In genomic region chr11:20794913-20795254, GRCm38 (mm10) we compare ENCODE assay signal across 8 mouse cellular contexts. TPM values are rescaled to one million over a fixed set of nuclear protein-coding genes. Genes with fewer than 3 reads are reported as not detected.
A peak's percentile ranks its signal among the peaks of the same experiment; 100 is the strongest.
DNase-seq lines count a peak whose midpoint lies in the region; ATAC-seq lines count a peak whose summit lies in the region.
"Had no signal": no experiment of that assay in that cellular context is flagged by ENCODE, and none has a peak within 500 bp of the region (broad histone marks: within the 10 kb centered on the region; RNA-seq: fewer than 3 reads in every experiment).

No protein-coding gene starts in this region.

- no peak overlapping the region for H3K27ac ChIP-seq in liver, embryonic 11.5 days (ENCODE audit: low read depth, low read length)
- H3K27ac ChIP-seq in embryonic facial prominence, embryonic 13.5 days = no peak overlapping the region
- no peak overlapping the region for H3K27ac ChIP-seq in forebrain, embryonic 16.5 days (ENCODE audit: low read length)
- H3K27ac ChIP-seq in midbrain, embryonic 16.5 days (ENCODE audit: low read length) = no peak overlapping the region
- H3K27ac ChIP-seq: gastrocnemius, adult 2 months had no signal

- 54% methylated on average over 11 of the region's 11 CpGs for WGBS in liver, embryonic 11.5 days
- 49% methylated on average over 11 of the region's 11 CpGs for WGBS in embryonic facial prominence, embryonic 13.5 days
- WGBS in forebrain, embryonic 16.5 days = 57% methylated on average over 11 of the region's 11 CpGs
- WGBS in midbrain, embryonic 16.5 days = 46% methylated on average over 11 of the region's 11 CpGs

- no peak for DNase-seq in liver, embryonic 11.5 days (ENCODE audit: low spot score)
- no peak for DNase-seq in liver
- DNase-seq in urinary bladder, adult 2 months (ENCODE audit: low spot score) = no peak
- DNase-seq in layer of hippocampus, adult 9-11 months = no peak

- H3K36me3 ChIP-seq in liver, embryonic 11.5 days (ENCODE audit: control insufficient read depth, insufficient read depth, low read length) = no peaks in the 10 kb centered on the region
- no peaks in the 10 kb centered on the region for H3K36me3 ChIP-seq in embryonic facial prominence, embryonic 13.5 days
- H3K36me3 ChIP-seq in forebrain, embryonic 16.5 days (ENCODE audit: control insufficient read depth, insufficient read depth) = no peaks in the 10 kb centered on the region
- no peaks in the 10 kb centered on the region for H3K36me3 ChIP-seq in midbrain, embryonic 16.5 days (ENCODE audit: control insufficient read depth, insufficient read depth, low read length)

- peak; percentile 30 for ATAC-seq in liver, embryonic 11.5 days (replicated peaks; ENCODE audit: low FRiP score)
- no peak for ATAC-seq in embryonic facial prominence, embryonic 13.5 days (ENCODE audit: insufficient number of reproducible peaks, insufficient read depth, low FRiP score, low TSS enrichment, low read depth)
- ATAC-seq in forebrain, embryonic 16.5 days = peak; percentile 47
- ATAC-seq in midbrain, embryonic 16.5 days = peak; percentile 68

- H3K4me3 ChIP-seq in liver, embryonic 11.5 days (ENCODE audit: low read depth, low read length) = no peak overlapping the region
- H3K4me3 ChIP-seq in embryonic facial prominence, embryonic 13.5 days = no peak overlapping the region
- no peak overlapping the region for H3K4me3 ChIP-seq in forebrain, embryonic 16.5 days (replicated peaks; ENCODE audit: low read length)
- H3K4me3 ChIP-seq in midbrain, embryonic 16.5 days (ENCODE audit: low read depth, low read length) = no peak overlapping the region
- H3K4me3 ChIP-seq: gastrocnemius, adult 2 months had no signal

- H3K9ac ChIP-seq in liver, embryonic 11.5 days (ENCODE audit: low read depth, low read length) = no peak overlapping the region
- no peak overlapping the region for H3K9ac ChIP-seq in embryonic facial prominence, embryonic 13.5 days
- H3K9ac ChIP-seq in forebrain, embryonic 16.5 days (replicated peaks; ENCODE audit: low read depth, low read length) = no peak overlapping the region
- H3K9ac ChIP-seq in midbrain, embryonic 16.5 days (ENCODE audit: low read depth, low read length) = no peak overlapping the region

- peaks cover 3% of the 10 kb centered on the region; the same call in 1 of the 2 replicates for H3K4me1 ChIP-seq in liver, embryonic 11.5 days (replicated peaks; ENCODE audit: control insufficient read depth, insufficient read depth, low read length)
- peaks cover 9% of the 10 kb centered on the region for H3K4me1 ChIP-seq in embryonic facial prominence, embryonic 13.5 days
- H3K4me1 ChIP-seq in forebrain, embryonic 16.5 days (replicated peaks; ENCODE audit: control insufficient read depth, insufficient read depth, low read length) = no peaks in the 10 kb centered on the region
- no peaks in the 10 kb centered on the region for H3K4me1 ChIP-seq in midbrain, embryonic 16.5 days (ENCODE audit: control insufficient read depth, insufficient read depth, low read length)

- H3K4me2 ChIP-seq in liver, embryonic 11.5 days = no peak overlapping the region
- peak overlapping the region; percentile 27; the same call in 1 of the 2 replicates for H3K4me2 ChIP-seq in embryonic facial prominence, embryonic 13.5 days
- no peak overlapping the region for H3K4me2 ChIP-seq in forebrain, embryonic 16.5 days (ENCODE audit: low read length)
- no peak overlapping the region for H3K4me2 ChIP-seq in midbrain, embryonic 16.5 days (ENCODE audit: low read length)

- H3K9me3 ChIP-seq in liver, embryonic 11.5 days (ENCODE audit: control insufficient read depth, low read length) = peaks cover 2% of the 10 kb centered on the region; the same call in 1 of the 2 replicates
- peaks cover 7% of the 10 kb centered on the region for H3K9me3 ChIP-seq in embryonic facial prominence, embryonic 13.5 days
- H3K9me3 ChIP-seq in forebrain, embryonic 16.5 days (ENCODE audit: control insufficient read depth, low read length) = peaks cover 4% of the 10 kb centered on the region; the same call in 1 of the 2 replicates
- H3K9me3 ChIP-seq in midbrain, embryonic 16.5 days (replicated peaks; ENCODE audit: control insufficient read depth, low read length, poor library complexity, severe bottlenecking) = no peaks in the 10 kb centered on the region

- no peaks in the 10 kb centered on the region for H3K27me3 ChIP-seq in liver, embryonic 11.5 days (replicated peaks; ENCODE audit: control insufficient read depth, insufficient read depth, low read length)
- no peaks in the 10 kb centered on the region; the same call in 1 of the 2 replicates for H3K27me3 ChIP-seq in embryonic facial prominence, embryonic 13.5 days
- H3K27me3 ChIP-seq in forebrain, embryonic 16.5 days (replicated peaks; ENCODE audit: control insufficient read depth, insufficient read depth, low read length) = no peaks in the 10 kb centered on the region
- H3K27me3 ChIP-seq in midbrain, embryonic 16.5 days (ENCODE audit: control insufficient read depth, insufficient read depth, low read depth, low read length) = no peaks in the 10 kb centered on the region

RNA-seq across cellular contexts. Expression of gene Lgalsl, which starts 36.0 kb away (rescaled TPM):
- polyA plus RNA-seq in liver, embryonic 11.5 days (2014; fragmentation: Nextera tagmentation; extraction: Ambion mirVana) = 20.4 and 25.4 TPM in 2 replicates
- polyA plus RNA-seq in embryonic facial prominence, embryonic 13.5 days (2015; fragmentation: Nextera tagmentation; extraction: Ambion mirVana) = 55.0 and 60.6 TPM in 2 replicates
- polyA plus RNA-seq in forebrain, embryonic 16.5 days (2015; fragmentation: Nextera tagmentation; extraction: Ambion mirVana) = 95.8 and 96.3 TPM in 2 replicates
- 92.2 and 99.1 TPM in 2 replicates for polyA plus RNA-seq in midbrain, embryonic 16.5 days (2015; fragmentation: Nextera tagmentation; extraction: Ambion mirVana)
- 21.7 and 21.8 TPM in 2 replicates for polyA plus RNA-seq in urinary bladder, adult 2 months (2012; rRNA removed)

RNA-seq across cellular contexts. Expression of gene Aftph, which starts 53.5 kb away (rescaled TPM):
- 24.2 and 26.5 TPM in 2 replicates for polyA plus RNA-seq in liver, embryonic 11.5 days (2014; fragmentation: Nextera tagmentation; extraction: Ambion mirVana)
- 19.2 and 22.4 TPM in 2 replicates for polyA plus RNA-seq in embryonic facial prominence, embryonic 13.5 days (2015; fragmentation: Nextera tagmentation; extraction: Ambion mirVana)
- polyA plus RNA-seq in forebrain, embryonic 16.5 days (2015; fragmentation: Nextera tagmentation; extraction: Ambion mirVana) = 41.7 and 44.3 TPM in 2 replicates
- 36.0 and 39.8 TPM in 2 replicates for polyA plus RNA-seq in midbrain, embryonic 16.5 days (2015; fragmentation: Nextera tagmentation; extraction: Ambion mirVana)
- polyA plus RNA-seq in urinary bladder, adult 2 months (2012; rRNA removed) = 63.9 and 67.6 TPM in 2 replicates
